Mouse (Mus musculus): ENCODE results near the gene Huwe1.

DNA sequence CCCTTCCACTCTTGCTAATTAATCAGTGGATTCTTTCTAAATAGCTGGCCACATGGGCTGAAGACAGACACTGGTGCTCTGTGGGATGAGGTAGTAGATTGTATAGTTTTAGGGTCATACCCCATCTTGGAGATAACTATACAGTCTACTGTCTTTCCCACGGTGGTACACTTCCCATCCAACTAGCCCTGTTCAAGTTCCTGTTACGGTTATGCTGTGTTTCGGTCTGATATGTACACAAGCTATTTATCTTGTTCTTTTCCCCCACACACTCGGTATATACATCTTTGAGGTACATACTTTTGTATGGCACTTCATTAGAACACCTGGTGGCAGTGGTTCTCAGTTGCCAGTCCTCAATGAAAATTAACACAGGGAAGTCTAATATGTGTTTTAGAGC, 111.7 kb downstream of the Huwe1 start:
- TF ChIP-seq POLR2A (IDR thresholded peaks at IDR 0.05; ENCODE audit: insufficient read depth, low read depth, low read length) (no peak), CTCF (IDR thresholded peaks at IDR 0.05) (no peak)

Measured in heart, adult 2 months (tissue).